In the genomic region with DNA sequence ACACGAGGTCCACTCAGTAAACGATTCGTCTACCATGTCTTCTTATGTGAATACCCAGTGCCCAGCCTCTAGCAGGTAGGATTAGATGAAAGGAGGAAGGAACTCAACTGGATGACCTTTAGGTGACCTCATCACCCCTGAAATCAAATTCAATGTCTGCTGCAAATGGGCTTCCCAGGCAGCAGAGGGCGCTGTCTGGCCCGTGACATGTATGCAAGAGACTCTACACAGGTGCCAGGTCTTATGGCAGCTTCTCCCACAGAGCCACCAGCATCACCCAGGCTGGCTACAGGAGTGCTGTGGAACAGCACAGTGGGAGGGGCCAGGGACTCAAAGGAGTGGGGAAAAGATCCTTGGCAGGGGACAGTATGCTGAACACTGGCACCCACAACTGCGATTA, we compare ENCODE assay signal across 13 mouse cellular contexts.
DNase-seq lines count a peak whose midpoint lies in the region; ATAC-seq and TF ChIP-seq lines count a peak whose summit lies in the region.
"Had no signal": no experiment of that assay in that cellular context is flagged by ENCODE, and none has a peak within 500 bp of the region (broad histone marks: within the 10 kb centered on the region; RNA-seq: fewer than 3 reads in every experiment).

No protein-coding gene starts in this region.

- H3K9ac ChIP-seq in liver, embryonic 14.5 days (replicated peaks) = no peak overlapping the region
- no peak overlapping the region for H3K9ac ChIP-seq in liver, embryonic 11.5 days (ENCODE audit: low read depth, low read length)
- H3K9ac ChIP-seq: hindbrain, embryonic 15.5 days; lung, embryonic 15.5 days had no signal

- no peak for TF ChIP-seq EP300 in liver, embryonic 14.5 days (IDR thresholded peaks at IDR 0.05; ENCODE audit: low read depth)

- DNase-seq in cerebellum, adult 11-12 months = peak; percentile 66
- no peak for DNase-seq in liver, embryonic 14.5 days (ENCODE audit: low read depth in 3 of 3, low spot score in 3 of 3)
- no peak for DNase-seq in liver, embryonic 11.5 days (ENCODE audit: low spot score)
- peak; percentile 81 for DNase-seq in R1 (ENCODE audit: low read depth, low spot score)
- DNase-seq in neural tube, embryonic 10.5 days (ENCODE audit: extremely low spot score, low spot score) = no peak
- DNase-seq: adrenal gland, postnatal 25 days had no signal

- WGBS in liver, embryonic 14.5 days (ENCODE audit: insufficient replicate concordance) = 40% methylated on average over 6 of the region's 6 CpGs
- WGBS in liver, embryonic 11.5 days = 56% methylated on average over 6 of the region's 6 CpGs

- TF ChIP-seq CTCF in liver, embryonic 14.5 days (IDR thresholded peaks at IDR 0.05; ENCODE audit: low read depth) = peak; percentile 62

- H3K27me3 ChIP-seq in liver, embryonic 14.5 days (ENCODE audit: control insufficient read depth, insufficient read depth, low read length) = peaks cover 14% of the 10 kb centered on the region
- peaks cover 31% of the 10 kb centered on the region for H3K27me3 ChIP-seq in liver, embryonic 11.5 days (replicated peaks; ENCODE audit: control insufficient read depth, insufficient read depth, low read length)
- H3K27me3 ChIP-seq: hindbrain, embryonic 15.5 days had no signal

- no peak for ATAC-seq in cerebellum, adult (ENCODE audit: insufficient number of reproducible peaks, low FRiP score, low TSS enrichment)
- no peak for ATAC-seq in liver, embryonic 14.5 days (ENCODE audit: insufficient read depth)
- ATAC-seq in liver, embryonic 11.5 days (replicated peaks; ENCODE audit: low FRiP score) = no peak
- ATAC-seq in megakaryocyte-erythroid progenitor cell, adult 5-6 weeks (replicated peaks; ENCODE audit: low FRiP score, low TSS enrichment, poor library complexity, severe bottlenecking) = peak; percentile 56; the same call in 1 of the 2 replicates
- ATAC-seq in erythroid progenitor cell, adult 5-6 weeks (replicated peaks; ENCODE audit: low FRiP score, poor library complexity, severe bottlenecking) = no peak

- no peaks in the 10 kb centered on the region for H3K36me3 ChIP-seq in liver, embryonic 14.5 days (replicated peaks; ENCODE audit: control insufficient read depth, insufficient read depth, low read depth)
- no peaks in the 10 kb centered on the region for H3K36me3 ChIP-seq in liver, embryonic 11.5 days (ENCODE audit: control insufficient read depth, insufficient read depth, low read length)
- H3K36me3 ChIP-seq: heart, embryonic 10.5 days; lung, embryonic 15.5 days had no signal

- no peak overlapping the region for H3K27ac ChIP-seq in liver, embryonic 14.5 days
- no peak overlapping the region for H3K27ac ChIP-seq in liver, embryonic 11.5 days (ENCODE audit: low read depth, low read length)
- H3K27ac ChIP-seq: heart, embryonic 10.5 days; hindbrain, embryonic 15.5 days; lung, embryonic 15.5 days had no signal

- H3K4me3 ChIP-seq in liver, embryonic 14.5 days (ENCODE audit: insufficient read depth in 1 of 2, low read depth in 2 of 2, low read length in 2 of 2) = no peak overlapping the region
- no peak overlapping the region for H3K4me3 ChIP-seq in liver, embryonic 11.5 days (ENCODE audit: low read depth, low read length)
- H3K4me3 ChIP-seq: erythroblast, embryonic 14.5 days; heart, embryonic 10.5 days; hindbrain, embryonic 15.5 days; lung, embryonic 15.5 days had no signal

- H3K4me2 ChIP-seq in liver, embryonic 14.5 days (ENCODE audit: low read depth) = no peak overlapping the region
- H3K4me2 ChIP-seq in liver, embryonic 11.5 days = no peak overlapping the region
- H3K4me2 ChIP-seq: hindbrain, embryonic 15.5 days; lung, embryonic 15.5 days had no signal

- H3K9me3 ChIP-seq in liver, embryonic 14.5 days (ENCODE audit: control insufficient read depth, low read length) = no peaks in the 10 kb centered on the region
- H3K9me3 ChIP-seq in liver, embryonic 11.5 days (ENCODE audit: control insufficient read depth, low read length) = no peaks in the 10 kb centered on the region
- H3K9me3 ChIP-seq: heart, embryonic 10.5 days; hindbrain, embryonic 15.5 days; lung, embryonic 15.5 days had no signal

- H3K4me1 ChIP-seq in liver, embryonic 14.5 days (replicated peaks; ENCODE audit: control insufficient read depth in 2 of 2, insufficient read depth in 2 of 2, low read length in 1 of 2) = no peaks in the 10 kb centered on the region
- H3K4me1 ChIP-seq in liver, embryonic 11.5 days (replicated peaks; ENCODE audit: control insufficient read depth, insufficient read depth, low read length) = 0 out of 2 replicates have a peak, but pooled peaks cover 6% of the 10 kb centered on the region

Comparison
In these comparisons a context has a peak if more than half of its experiments do, and no peak if none do; other contexts are left out.
1. DNase-seq: peak in cerebellum, adult 11-12 months (single experiment) and R1 (single experiment); none in liver, embryonic 14.5 days (0 of 3), liver, embryonic 11.5 days (single experiment) and neural tube, embryonic 10.5 days (single experiment).